Mouse (Mus musculus) liver, adult 2 months (tissue): ENCODE data around the gene Uck1. TPM values are rescaled to one million over a fixed set of nuclear protein-coding genes. Genes with fewer than 3 reads are reported as not detected.

Source experiments
- DNase-seq: peaks from one replicate; pipeline ENCODE4 v3.0.0-alpha.2; 2011; ENCODE audit warnings: low read depth, low spot score; ENCODE audit errors: extremely low read depth
- H3K27ac ChIP-seq: fragments of 200-500 bp; replicated peaks from 2 replicates; pipeline ENCODE4 v1.5.1; 2012; ENCODE audit warnings: low read depth, mild to moderate bottlenecking, control low read depth, inconsistent platforms, low read length; ENCODE audit not compliant: insufficient read depth
- H3K27me3 ChIP-seq: fragments of 200-500 bp; 2 replicates; pipeline ENCODE4 v1.6.1; 2012; ENCODE audit warnings: mild to moderate bottlenecking, moderate library complexity, low read length, inconsistent platforms; ENCODE audit not compliant: control insufficient read depth, insufficient read depth
- H3K36me3 ChIP-seq: fragments of 200-500 bp; 2 replicates; pipeline ENCODE4 v1.6.1; 2012; ENCODE audit warnings: low read length, inconsistent platforms; ENCODE audit not compliant: control insufficient read depth, insufficient read depth
- H3K4me1 ChIP-seq: fragments of 200-500 bp; 2 replicates; pipeline ENCODE4 v1.6.1; 2011; ENCODE audit warnings: low read length; ENCODE audit not compliant: control insufficient read depth, insufficient read depth
- H3K4me3 ChIP-seq: fragments of 200-500 bp; 2 replicates; pipeline ENCODE4 v1.5.1; 2011; ENCODE audit warnings: low read depth, mild to moderate bottlenecking, control low read depth, low read length, moderate library complexity; ENCODE audit not compliant: insufficient read depth
- H3K79me2 ChIP-seq: fragments of 200-500 bp; 2 replicates; pipeline ENCODE4 v1.6.1; 2012; ENCODE audit warnings: inconsistent platforms, mild to moderate bottlenecking, low read length, moderate library complexity; ENCODE audit not compliant: control insufficient read depth, insufficient read depth
- H3K9ac ChIP-seq: fragments of 200-500 bp; 2 replicates; pipeline ENCODE4 v1.6.1; 2012; ENCODE audit warnings: low read depth, mild to moderate bottlenecking, control low read depth, inconsistent platforms, low read length
- CTCF ChIP-seq: fragments of 200-500 bp; IDR thresholded peaks from 2 replicates; pipeline ENCODE4 v1.5.1; 2011; ENCODE audit warnings: low read depth, low read length, control low read depth
- POLR2A ChIP-seq: fragments of 200-500 bp; IDR thresholded peaks from 2 replicates; pipeline ENCODE4 v1.6.1; 2011; ENCODE audit warnings: low read length, control low read depth; ENCODE audit not compliant: insufficient read depth; ENCODE audit errors: extremely low read depth
- WGBS: fragments of 180-500 bp; shearing (Covaris S2); methylation state at CpG from one replicate; pipeline ENCODE4 v1.1.7; 2018; 5-methylcytosine and 5-hydroxymethylcytosine counted together
- polyA plus RNA-seq: library from polyadenylated mRNA; depleted of rRNA; stranded (reverse); fragments of >200 nt; gene quantifications from 2 replicates; pipeline ENCODE4 v1.2.3, GENCODE M21; 2012
- total RNA-seq: library from RNA; depleted of rRNA; stranded (reverse); fragments of >200 nt; gene quantifications from 2 replicates; pipeline ENCODE4 v1.2.3, GENCODE M21; 2014

Uck1 gene
- total and polyA plus RNA-seq, 2 experiments = 36.7 to 66.1 TPM

DNA sequence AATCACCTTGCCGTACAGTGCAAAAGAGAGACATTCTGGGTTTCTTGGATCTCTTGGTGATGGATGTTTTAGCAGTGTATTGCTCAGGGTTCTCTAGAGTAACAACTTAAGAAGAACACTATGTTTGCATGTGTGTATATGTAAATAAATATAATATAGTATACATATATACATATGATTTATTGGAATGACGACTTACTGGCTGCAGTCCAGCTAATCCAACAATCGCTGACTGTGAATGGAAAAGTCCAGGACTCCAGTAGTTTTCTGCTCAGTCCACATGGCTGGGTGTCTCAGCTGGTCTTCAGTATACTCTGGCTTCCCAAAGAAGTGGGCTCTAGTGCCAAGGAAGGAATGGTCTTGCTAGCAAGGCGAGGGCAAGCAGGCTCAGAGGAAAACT, 22.4 kb downstream of the Uck1 start:
- Histone ChIP-seq H3K27ac (no peak overlapping the region), H3K9ac (0 out of 2 replicates have a peak overlapping the region, but pooled peaks have one; percentile 18), H3K36me3 (no peaks in the 10 kb centered on the region; the same call in 1 of the 2 replicates), H3K79me2 (no peaks in the 10 kb centered on the region), H3K4me3 (no peak overlapping the region), H3K27me3 (no peaks in the 10 kb centered on the region), H3K4me1 (peaks cover 6% of the 10 kb centered on the region)
- no peak for TF ChIP-seq POLR2A
- no peak for TF ChIP-seq CTCF
- DNase-seq = no peak
- WGBS = 31% methylated on average over 4 of the region's 4 CpGs

DNA sequence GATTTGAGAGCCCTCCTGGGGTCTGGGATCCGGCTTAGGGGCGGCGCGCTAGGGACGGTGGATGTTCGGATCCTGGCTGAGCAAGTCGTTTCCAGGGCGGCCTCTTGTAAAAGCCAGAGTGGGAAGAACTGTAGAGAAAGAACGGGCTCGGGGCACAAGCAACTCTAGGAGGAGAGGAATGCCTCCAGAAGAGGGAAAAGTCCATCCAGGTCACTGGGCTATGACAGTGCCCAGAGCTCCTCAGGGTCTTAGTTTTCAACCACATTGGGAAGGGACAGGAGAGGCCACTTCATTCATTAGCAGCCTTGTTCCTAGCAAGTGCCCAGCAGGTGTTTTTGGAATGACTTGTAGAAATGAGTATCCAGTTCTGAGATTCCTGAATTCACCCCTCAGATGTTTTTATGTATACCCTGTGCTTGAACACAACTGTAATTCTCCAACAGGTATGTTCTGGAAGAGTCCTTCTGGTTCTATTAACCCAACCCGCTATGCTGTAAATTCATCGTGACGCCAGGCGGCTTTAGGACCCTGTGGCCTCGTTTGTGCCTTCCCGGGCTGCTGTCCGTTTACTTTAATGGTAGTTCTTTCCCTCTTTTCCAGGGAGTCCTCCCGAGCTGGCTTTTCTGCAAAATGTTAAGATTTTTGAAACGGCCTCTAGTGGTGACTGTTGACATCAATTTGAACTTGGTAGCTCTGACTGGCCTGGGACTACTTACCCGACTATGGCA, 23.0 kb downstream of the Uck1 start:
- H3K4me3 ChIP-seq = peak overlapping the region; percentile 73
- DNase-seq = peak; percentile 80
- under 1% methylated on average over 20 of the region's 20 CpGs for WGBS
- peaks cover under 1% of the 10 kb centered on the region; the same call in 1 of the 2 replicates for H3K36me3 ChIP-seq
- no peak; the same call in 1 of the 2 replicates for TF ChIP-seq CTCF
- no peak for TF ChIP-seq POLR2A
- H3K27ac ChIP-seq = peak overlapping the region; percentile 62
- no peaks in the 10 kb centered on the region for H3K79me2 ChIP-seq
- H3K9ac ChIP-seq = peak overlapping the region; percentile 72
- H3K27me3 ChIP-seq = no peaks in the 10 kb centered on the region
- H3K4me1 ChIP-seq = peaks cover 6% of the 10 kb centered on the region

DNA sequence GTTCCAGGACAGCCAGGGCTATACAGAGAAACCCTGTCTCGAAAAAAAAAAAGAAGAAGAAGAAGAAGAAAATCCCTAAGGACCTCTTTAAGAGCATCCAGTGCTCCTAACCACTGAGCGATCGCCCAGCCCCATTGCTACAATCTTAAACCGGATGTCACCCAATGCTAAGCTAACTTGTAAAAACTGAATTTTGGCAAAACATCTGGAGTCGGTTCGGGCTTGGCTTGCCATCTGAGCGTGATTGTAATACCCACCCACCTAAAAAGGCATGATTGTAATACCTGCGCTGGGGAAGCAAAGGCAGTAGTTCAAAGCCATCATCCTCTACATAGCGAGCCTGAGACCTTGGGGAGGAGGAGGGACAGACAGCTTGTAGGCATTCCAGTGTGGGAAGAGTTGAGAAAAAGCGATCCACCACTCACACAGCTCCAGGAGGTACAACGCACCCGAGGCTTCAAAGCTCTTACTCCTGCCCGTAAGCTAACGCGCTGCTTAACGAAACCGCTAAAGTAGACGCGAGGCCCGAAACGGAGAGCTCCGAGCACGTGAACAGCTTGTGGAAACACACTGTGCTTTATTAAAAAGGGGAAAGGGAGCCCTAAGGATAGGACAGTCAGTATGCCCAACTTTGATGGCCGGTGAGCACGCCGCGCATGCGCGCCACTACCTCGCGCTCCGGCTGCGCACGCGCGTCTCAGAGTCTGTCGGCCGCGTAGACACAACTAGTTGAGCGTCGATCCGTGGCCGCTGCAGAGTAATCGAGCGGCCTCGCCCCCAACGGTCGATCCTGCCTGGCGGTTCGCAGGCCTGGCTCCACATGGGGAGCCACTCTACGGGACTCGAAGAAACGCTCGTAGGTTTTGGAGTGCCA, 23.8 kb downstream of the Uck1 start, which contains the start of gene Pomt1:
Gene Pomt1, plus strand, starts transcription at position 705 of the 874 bp plus-strand sequence.
- peaks cover 6% of the 10 kb centered on the region for H3K4me1 ChIP-seq
- H3K27me3 ChIP-seq = no peaks in the 10 kb centered on the region
- H3K9ac ChIP-seq = peak within 1 kb of the TSS; percentile 72
- H3K27ac ChIP-seq = peak within 1 kb of the TSS; percentile 79
- H3K79me2 ChIP-seq = no peaks in the 10 kb centered on the region
- peaks cover 6% of the 10 kb centered on the region for H3K36me3 ChIP-seq
- under 1% methylated on average over 54 of the region's 54 CpGs for WGBS
- peak; percentile 84 for DNase-seq
- TF ChIP-seq CTCF (no peak), POLR2A (0 out of 2 replicates have a peak, but pooled peaks have one; percentile 51)
- H3K4me3 ChIP-seq = peak within 1 kb of the TSS; percentile 73

DNA sequence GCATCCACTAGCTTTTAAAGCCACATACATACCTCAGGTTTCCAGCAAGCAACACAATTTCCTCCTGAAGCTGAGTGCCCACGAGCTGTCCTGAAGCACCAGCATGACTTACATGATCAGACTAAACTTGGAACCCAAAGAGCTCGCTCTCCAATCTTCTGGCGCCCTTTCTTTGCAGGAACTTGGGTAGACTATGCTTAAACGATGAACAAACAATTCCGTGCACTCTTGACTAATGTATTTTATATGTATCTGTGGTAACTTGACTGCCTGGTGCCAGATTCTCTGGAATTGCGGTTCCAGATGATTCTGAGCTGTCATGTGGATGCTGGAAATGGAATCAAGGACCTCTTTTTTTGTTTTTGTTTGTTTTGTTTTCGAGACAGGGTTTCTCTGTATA, 24.5 kb downstream of the Uck1 start:
- H3K79me2 ChIP-seq = no peaks in the 10 kb centered on the region
- H3K27me3 ChIP-seq = no peaks in the 10 kb centered on the region
- H3K27ac ChIP-seq = no peak overlapping the region
- no peak for TF ChIP-seq CTCF
- no peak for TF ChIP-seq POLR2A
- no peak for DNase-seq
- no peak overlapping the region for H3K9ac ChIP-seq
- 32% methylated on average over 7 of the region's 7 CpGs for WGBS
- H3K4me3 ChIP-seq = no peak overlapping the region
- peaks cover 6% of the 10 kb centered on the region for H3K4me1 ChIP-seq
- peaks cover 7% of the 10 kb centered on the region for H3K36me3 ChIP-seq

DNA sequence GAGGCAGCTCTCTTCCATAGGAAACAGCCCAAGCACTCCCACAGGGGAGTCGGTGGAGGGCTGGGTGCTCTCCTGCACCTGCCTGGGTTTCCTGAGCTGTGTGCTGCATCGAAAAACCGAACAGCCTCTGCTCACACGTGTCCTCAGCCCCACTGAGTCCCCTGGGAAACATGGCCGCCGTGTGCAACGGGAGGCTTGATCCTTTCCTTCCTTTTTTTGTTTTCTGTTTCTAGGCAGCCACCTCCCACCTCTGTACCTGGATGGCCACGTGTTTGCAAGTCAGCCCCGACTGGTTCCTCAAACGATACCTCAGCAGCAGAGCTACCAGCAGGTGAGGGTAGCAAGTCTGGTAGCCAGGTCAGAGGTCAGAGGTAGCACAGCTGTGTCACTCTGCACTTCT, 37.9 kb downstream of the Uck1 start:
- 90% methylated on average over 10 of the region's 10 CpGs for WGBS
- H3K36me3 ChIP-seq = peaks cover 29% of the 10 kb centered on the region; the same call in 1 of the 2 replicates

DNA sequence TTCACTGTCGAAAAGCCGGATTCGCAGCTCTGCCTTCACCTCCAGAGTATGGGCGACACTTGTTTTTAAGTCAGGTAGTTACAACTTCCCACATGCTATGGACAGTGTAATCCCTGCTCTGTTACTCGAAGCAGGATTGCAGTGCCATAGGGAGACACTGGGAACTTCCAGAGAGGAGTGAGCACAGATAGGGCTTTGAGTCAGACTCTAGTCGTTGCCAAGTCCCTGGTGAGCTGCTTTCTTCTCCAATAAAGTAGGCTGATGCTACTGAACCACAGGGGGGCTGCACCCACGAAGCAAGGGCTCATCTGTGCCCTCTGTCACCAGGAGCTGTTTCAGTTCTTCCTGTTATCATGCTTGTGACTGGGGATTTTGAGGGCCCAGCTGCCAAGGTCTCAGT, 38.4 kb downstream of the Uck1 start:
- H3K36me3 ChIP-seq = peaks cover 33% of the 10 kb centered on the region; the same call in 1 of the 2 replicates
- no peak overlapping the region for H3K4me3 ChIP-seq
- no peaks in the 10 kb centered on the region for H3K27me3 ChIP-seq
- no peak for DNase-seq
- H3K9ac ChIP-seq = no peak overlapping the region
- H3K27ac ChIP-seq = no peak overlapping the region
- H3K4me1 ChIP-seq = no peaks in the 10 kb centered on the region
- no peak for TF ChIP-seq POLR2A
- no peak for TF ChIP-seq CTCF
- H3K79me2 ChIP-seq = no peaks in the 10 kb centered on the region
- 91% methylated on average over 7 of the region's 7 CpGs for WGBS

More for the DNA sequence above, 37.9 kb downstream of the Uck1 start:
- Histone ChIP-seq H3K27me3 (no peaks in the 10 kb centered on the region), H3K4me3 (no peak overlapping the region), H3K27ac (no peak overlapping the region), H3K9ac (no peak overlapping the region), H3K4me1 (no peaks in the 10 kb centered on the region), H3K79me2 (no peaks in the 10 kb centered on the region; the same call in 1 of the 2 replicates)
- TF ChIP-seq CTCF = no peak
- no peak for TF ChIP-seq POLR2A
- DNase-seq = no peak
